Mouse (Mus musculus) forebrain, embryonic 12.5 days (tissue): ENCODE measurements around the gene Relch. TPM values are rescaled to one million over a fixed set of nuclear protein-coding genes. Genes with fewer than 3 reads are reported as not detected.
A peak's percentile ranks its signal among the peaks of the same experiment; 100 is the strongest.

Experiments
- ATAC-seq: fragments of 200-750 bp; cut with Nextera tagmentation; 2 replicates; pipeline ENCODE4 v1.8.0; 2017; ENCODE audit warnings: moderate TSS enrichment; ENCODE audit not compliant: low FRiP score
- H3K27ac ChIP-seq: fragments of 300-500 bp; sonication (generic); 2 replicates; pipeline ENCODE4 v1.5.1; 2016; ENCODE audit warnings: mild to moderate bottlenecking
- H3K27me3 ChIP-seq: fragments of 300-500 bp; sonication (generic); 2 replicates; pipeline ENCODE4 v1.6.1; 2016; ENCODE audit warnings: mild to moderate bottlenecking
- H3K36me3 ChIP-seq: fragments of 300-500 bp; sonication (generic); replicated peaks from 2 replicates; pipeline ENCODE4 v1.6.1; 2016; ENCODE audit warnings: mild to moderate bottlenecking
- H3K4me1 ChIP-seq: fragments of 300-500 bp; sonication (generic); 2 replicates; pipeline ENCODE4 v1.6.1; 2016
- H3K4me2 ChIP-seq: fragments of 300-500 bp; sonication (generic); 2 replicates; pipeline ENCODE4 v1.6.1; 2016; ENCODE audit warnings: mild to moderate bottlenecking, moderate library complexity
- H3K4me3 ChIP-seq: fragments of 300-500 bp; sonication (generic); replicated peaks from 2 replicates; pipeline ENCODE4 v1.5.1; 2016; ENCODE audit warnings: mild to moderate bottlenecking
- H3K9ac ChIP-seq: fragments of 300-500 bp; sonication (generic); 2 replicates; pipeline ENCODE4 v1.6.1; 2016; ENCODE audit warnings: mild to moderate bottlenecking
- H3K9me3 ChIP-seq: fragments of 300-500 bp; sonication (generic); 2 replicates; pipeline ENCODE4 v1.6.1; 2016
- WGBS: fragments of 180-500 bp; shearing (Covaris S2); methylation state at CpG from one replicate; pipeline ENCODE4 v1.1.7; 2016; 5-methylcytosine and 5-hydroxymethylcytosine counted together
- polyA plus RNA-seq: library from polyadenylated mRNA; unstranded; fragments of >200 nt; fragmentation: Nextera tagmentation; extraction: Ambion mirVana; gene quantifications from 2 replicates; pipeline ENCODE4 v1.2.1, GENCODE M21; 2016

The Relch gene
- polyA plus RNA-seq, 1 experiment from 2014 or later, result 39.8 TPM

DNA sequence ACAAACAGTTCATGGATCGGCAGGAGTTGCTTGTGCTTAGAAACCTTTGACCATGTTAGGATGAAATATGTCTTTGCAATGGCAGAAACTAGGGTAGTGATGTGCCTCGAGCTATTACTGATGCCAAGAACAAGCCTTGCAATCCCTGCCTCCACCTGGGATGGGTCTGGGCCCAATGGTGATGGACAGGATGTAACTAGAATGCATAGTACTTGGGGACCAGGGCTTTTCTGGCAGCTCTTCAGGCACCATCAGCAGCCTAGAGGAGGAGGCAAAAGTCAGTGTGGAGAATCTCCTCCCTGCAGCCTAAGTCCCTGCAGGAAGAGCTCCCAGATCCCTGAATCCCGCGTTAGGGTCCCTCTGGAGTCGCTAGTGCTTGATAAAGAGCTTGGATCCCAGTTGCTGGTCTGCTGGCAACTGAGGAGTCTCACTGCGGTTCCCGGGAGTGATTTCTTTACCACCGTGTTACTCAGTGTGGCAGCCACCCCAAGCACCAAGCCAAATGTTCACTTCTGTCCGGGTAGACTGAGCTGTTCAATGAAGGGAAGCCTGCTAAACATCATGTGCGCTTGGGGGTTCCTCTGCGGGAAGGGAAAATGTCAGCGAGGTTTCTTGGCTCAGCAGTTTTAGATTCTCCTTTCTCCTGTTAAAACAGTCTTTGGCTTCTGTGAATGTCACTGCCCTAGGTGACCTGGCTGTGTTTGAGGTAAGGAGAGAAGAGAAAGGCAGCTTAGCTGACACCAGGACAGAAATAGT is 117.9 kb downstream of the Relch start:
- WGBS, result 48% methylated on average over 12 of the region's 12 CpGs
- Histone ChIP-seq H3K4me2 (peak overlapping the region; percentile 96), H3K9me3 (no peaks in the 10 kb centered on the region), H3K27me3 (peaks cover 36% of the 10 kb centered on the region), H3K4me1 (peaks cover 11% of the 10 kb centered on the region), H3K36me3 (no peaks in the 10 kb centered on the region), H3K27ac (no peak overlapping the region), H3K4me3 (no peak overlapping the region; the same call in 1 of the 2 replicates), H3K9ac (no peak overlapping the region)
- no peak for ATAC-seq

DNA sequence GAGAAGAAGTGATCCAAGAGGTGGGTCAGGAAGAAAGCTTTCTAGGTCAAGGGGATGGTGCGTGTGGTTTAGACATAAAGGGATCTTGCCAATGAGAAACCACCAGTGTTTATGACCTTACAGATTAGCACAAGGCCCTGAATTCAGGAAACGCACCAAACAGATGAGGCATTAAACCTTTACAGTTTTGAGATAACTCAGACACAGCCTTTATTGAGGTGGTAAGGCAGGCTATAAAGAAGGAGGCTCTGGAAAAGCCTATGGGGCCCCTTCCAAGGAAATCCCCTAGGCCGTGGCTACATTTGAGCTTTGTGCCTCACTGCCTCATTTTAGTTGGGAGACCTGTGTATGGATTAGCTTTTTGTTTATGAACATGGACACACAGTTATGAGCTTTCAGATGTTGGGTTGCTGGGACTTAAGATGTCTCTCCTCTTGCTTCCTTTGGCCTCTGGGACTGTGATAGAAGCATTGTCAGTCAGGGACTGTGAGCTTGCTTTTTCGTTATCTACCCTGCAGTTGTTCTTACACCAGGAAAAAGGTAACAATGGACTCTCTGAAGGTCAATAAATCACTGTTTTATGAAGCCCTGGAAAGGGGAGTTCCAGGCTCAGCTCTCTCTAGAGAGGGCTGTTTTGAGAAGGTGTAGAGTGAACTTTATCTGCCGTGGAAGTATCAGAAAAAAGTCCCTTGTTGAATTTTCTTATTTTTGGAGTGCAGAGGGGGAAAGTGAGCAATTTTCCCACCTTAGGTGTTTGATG is 120.8 kb downstream of the Relch start:
- 79% methylated on average over 5 of the region's 5 CpGs for WGBS
- Histone ChIP-seq H3K27ac (no peak overlapping the region), H3K9me3 (no peaks in the 10 kb centered on the region), H3K4me1 (peaks cover 11% of the 10 kb centered on the region), H3K4me2 (no peak overlapping the region), H3K4me3 (no peak overlapping the region), H3K9ac (no peak overlapping the region), H3K36me3 (no peaks in the 10 kb centered on the region), H3K27me3 (peaks cover 30% of the 10 kb centered on the region)
- ATAC-seq, result no peak

DNA sequence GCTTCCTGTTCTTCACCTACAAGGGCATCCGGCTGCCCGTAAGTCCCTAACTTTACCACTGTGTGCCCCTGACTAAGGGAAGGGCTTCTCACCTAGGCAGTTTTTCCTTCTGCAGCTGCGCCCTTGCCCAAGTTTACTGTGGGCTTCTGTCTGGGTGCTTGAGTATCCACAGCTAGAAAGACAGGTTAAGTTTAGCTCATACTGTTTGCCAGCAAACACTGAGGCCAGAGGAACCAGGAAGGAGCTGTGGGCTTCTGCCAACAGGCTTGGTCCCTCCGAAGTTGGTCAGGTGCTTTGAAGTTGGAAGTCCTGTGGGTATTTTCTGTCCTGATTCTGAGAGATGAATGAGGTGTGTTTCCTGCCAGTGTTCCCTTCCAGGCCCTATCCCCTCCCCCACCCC is 121.5 kb downstream of the Relch start:
- ATAC-seq, result no peak
- H3K27ac ChIP-seq, result no peak overlapping the region
- H3K4me1 ChIP-seq, result peaks cover 10% of the 10 kb centered on the region
- H3K36me3 ChIP-seq, result no peaks in the 10 kb centered on the region
- H3K4me3 ChIP-seq, result no peak overlapping the region
- WGBS, result 83% methylated on average over 4 of the region's 4 CpGs
- no peaks in the 10 kb centered on the region for H3K9me3 ChIP-seq
- H3K27me3 ChIP-seq, result peaks cover 25% of the 10 kb centered on the region
- no peak overlapping the region for H3K4me2 ChIP-seq
- H3K9ac ChIP-seq, result no peak overlapping the region

DNA sequence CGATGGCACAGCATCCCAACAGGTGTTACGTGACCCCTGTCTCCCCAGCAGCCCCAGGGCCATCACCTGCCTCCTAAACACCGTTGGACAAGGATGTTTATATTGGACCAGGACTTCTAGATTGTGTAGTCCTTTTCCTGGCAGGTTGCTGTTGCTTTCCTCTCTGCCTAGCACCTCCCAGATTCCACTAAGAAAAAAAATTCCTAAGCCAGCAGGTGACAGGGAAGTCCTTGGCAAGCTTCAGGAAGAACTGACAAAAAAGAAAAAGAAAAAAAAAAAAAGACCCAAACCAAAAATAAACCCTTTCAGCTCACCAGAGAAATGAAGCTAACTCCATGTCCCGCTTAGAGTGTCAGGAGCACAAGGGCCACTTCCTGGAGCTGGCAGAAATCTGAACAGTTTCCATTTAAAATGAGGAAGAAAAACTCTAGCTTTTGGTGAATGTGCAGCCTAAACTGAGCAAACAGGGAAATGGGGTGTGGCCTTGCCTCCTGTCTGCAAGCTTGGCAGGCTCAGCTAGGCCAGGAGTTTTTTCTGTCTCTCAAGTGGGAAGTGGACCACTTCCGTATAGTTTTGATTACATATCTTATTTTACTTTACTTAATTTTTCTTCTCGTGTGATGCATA is 123.2 kb downstream of the Relch start:
- H3K9me3 ChIP-seq, result no peaks in the 10 kb centered on the region
- WGBS, result 78% methylated on average over 6 of the region's 6 CpGs
- H3K9ac ChIP-seq, result no peak overlapping the region
- no peaks in the 10 kb centered on the region for H3K36me3 ChIP-seq
- H3K4me2 ChIP-seq, result no peak overlapping the region
- no peaks in the 10 kb centered on the region for H3K4me1 ChIP-seq
- H3K27ac ChIP-seq, result no peak overlapping the region
- H3K4me3 ChIP-seq, result no peak overlapping the region
- ATAC-seq, result no peak
- H3K27me3 ChIP-seq, result peaks cover 8% of the 10 kb centered on the region

DNA sequence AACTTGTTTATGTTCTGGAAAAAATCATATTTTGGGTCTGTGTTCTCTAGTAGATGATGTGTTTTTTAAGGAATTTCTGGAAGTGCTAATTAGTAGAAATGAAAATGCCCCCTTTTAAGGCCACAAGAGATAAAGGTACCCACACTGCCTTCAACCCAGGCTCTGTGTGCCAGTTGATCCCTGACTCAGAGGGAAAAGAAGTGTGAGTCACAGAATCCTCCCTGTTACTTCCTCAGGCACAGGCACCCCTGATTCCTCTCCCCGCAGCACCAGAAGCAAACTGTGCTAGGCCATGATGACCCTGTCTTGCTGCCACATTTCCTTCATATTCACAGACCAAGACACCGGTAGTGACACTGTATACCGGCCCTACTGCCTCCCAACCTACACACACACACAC is 126.4 kb downstream of the Relch start:
- Histone ChIP-seq H3K4me3 (no peak overlapping the region), H3K36me3 (no peaks in the 10 kb centered on the region), H3K9me3 (no peaks in the 10 kb centered on the region), H3K4me2 (no peak overlapping the region), H3K9ac (no peak overlapping the region), H3K27ac (no peak overlapping the region), H3K4me1 (no peaks in the 10 kb centered on the region), H3K27me3 (no peaks in the 10 kb centered on the region)
- ATAC-seq, result no peak
- WGBS, result 92% methylated on average over 3 of the region's 3 CpGs

DNA sequence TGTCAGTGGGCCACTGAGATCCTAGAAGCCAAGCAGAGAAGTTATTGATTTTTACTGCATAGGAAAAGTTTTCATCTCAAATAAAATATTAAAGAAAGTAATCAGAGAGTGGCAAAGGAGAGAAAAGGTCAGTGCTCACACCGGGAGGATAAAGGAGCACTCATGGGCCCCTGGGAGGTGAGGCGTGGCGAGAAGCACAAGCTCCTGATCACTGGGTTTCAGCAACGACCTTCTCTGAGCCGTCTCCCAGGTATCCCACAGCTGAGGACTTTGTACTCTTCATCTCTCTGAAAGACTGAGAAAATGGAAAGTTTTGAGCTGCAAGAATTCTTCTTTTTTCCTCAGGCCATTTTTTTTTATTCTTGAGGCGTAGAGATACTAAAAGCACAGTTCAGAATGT is 131.0 kb downstream of the Relch start:
- 88% methylated on average over 6 of the region's 6 CpGs for WGBS
- Histone ChIP-seq H3K4me1 (no peaks in the 10 kb centered on the region), H3K9ac (no peak overlapping the region), H3K36me3 (no peaks in the 10 kb centered on the region), H3K4me2 (no peak overlapping the region), H3K27me3 (no peaks in the 10 kb centered on the region), H3K9me3 (no peaks in the 10 kb centered on the region), H3K4me3 (no peak overlapping the region), H3K27ac (no peak overlapping the region)
- ATAC-seq, result no peak

DNA sequence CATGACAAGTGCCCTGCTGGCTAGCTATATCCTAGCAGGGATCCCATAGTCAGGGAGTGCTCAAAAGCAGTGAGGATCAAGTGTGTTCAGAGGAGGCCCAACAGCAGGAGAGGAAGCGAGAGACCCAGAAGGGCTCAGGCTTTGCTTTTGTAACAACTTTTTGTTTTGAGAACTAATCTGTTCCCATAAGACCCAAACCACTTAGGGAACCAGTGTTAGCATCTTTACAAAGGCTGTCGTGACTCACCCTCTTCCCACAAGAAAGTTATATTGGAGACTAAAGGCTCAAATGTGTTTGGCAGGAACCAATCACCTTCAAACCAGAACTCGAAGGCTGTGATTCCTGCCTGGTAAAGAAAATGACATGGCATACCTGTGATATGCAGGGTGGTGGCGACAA is 132.0 kb downstream of the Relch start:
- H3K4me2 ChIP-seq, result no peak overlapping the region
- H3K4me1 ChIP-seq, result no peaks in the 10 kb centered on the region
- no peak overlapping the region for H3K4me3 ChIP-seq
- H3K27me3 ChIP-seq, result no peaks in the 10 kb centered on the region
- no peak overlapping the region for H3K27ac ChIP-seq
- H3K9ac ChIP-seq, result no peak overlapping the region
- H3K9me3 ChIP-seq, result no peaks in the 10 kb centered on the region
- no peaks in the 10 kb centered on the region for H3K36me3 ChIP-seq
- WGBS, result 85% methylated on average over 4 of the region's 4 CpGs
- ATAC-seq, result no peak

DNA sequence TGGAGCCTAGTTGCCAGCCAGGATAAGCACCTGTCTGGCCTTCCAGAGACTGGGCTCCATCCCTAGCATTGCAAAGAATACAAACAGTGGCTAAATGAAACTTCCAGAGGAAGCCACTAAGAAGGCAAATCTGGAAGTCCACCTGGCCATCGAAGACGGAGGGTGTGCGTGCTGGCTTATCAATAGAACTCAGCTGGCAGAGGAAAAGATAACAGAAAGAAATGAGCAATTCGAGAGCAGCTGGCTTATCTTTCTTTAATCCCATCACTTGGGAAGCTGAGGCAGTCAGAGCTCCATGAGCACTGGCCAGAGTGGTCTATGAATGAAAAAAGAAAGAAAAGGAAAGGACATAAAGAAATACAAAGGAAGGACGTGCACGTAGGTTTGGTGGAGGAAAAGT is 136.9 kb downstream of the Relch start:
- H3K36me3 ChIP-seq, result no peaks in the 10 kb centered on the region
- no peak overlapping the region for H3K4me3 ChIP-seq
- WGBS, result 85% methylated on average over 6 of the region's 6 CpGs
- no peaks in the 10 kb centered on the region for H3K4me1 ChIP-seq
- H3K27ac ChIP-seq, result no peak overlapping the region
- H3K4me2 ChIP-seq, result no peak overlapping the region
- H3K9me3 ChIP-seq, result no peaks in the 10 kb centered on the region
- H3K27me3 ChIP-seq, result no peaks in the 10 kb centered on the region
- no peak for ATAC-seq
- no peak overlapping the region for H3K9ac ChIP-seq

DNA sequence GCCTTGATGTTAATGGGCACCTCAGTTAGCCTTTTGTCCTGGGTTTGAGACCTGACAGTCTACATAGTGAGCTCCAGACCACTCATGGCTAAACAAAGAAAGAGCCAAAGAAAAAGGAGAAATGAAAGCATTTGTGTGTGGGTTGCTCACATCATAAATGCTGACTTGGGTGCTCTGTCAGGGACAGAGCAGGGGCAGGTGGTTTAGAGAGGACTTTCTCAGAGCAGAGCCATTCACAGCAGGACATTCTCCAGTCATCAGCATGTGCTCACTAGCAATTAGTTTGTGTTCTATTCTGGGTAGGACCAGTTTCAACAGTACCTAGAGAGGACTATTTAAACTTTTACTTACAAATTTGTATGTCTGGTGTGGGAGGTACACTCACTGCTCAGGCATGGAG is 137.6 kb downstream of the Relch start:
- Histone ChIP-seq H3K27me3 (no peaks in the 10 kb centered on the region), H3K36me3 (no peaks in the 10 kb centered on the region), H3K4me3 (no peak overlapping the region), H3K4me2 (no peak overlapping the region), H3K9me3 (no peaks in the 10 kb centered on the region), H3K9ac (no peak overlapping the region), H3K4me1 (no peaks in the 10 kb centered on the region), H3K27ac (no peak overlapping the region)
- no peak for ATAC-seq

DNA sequence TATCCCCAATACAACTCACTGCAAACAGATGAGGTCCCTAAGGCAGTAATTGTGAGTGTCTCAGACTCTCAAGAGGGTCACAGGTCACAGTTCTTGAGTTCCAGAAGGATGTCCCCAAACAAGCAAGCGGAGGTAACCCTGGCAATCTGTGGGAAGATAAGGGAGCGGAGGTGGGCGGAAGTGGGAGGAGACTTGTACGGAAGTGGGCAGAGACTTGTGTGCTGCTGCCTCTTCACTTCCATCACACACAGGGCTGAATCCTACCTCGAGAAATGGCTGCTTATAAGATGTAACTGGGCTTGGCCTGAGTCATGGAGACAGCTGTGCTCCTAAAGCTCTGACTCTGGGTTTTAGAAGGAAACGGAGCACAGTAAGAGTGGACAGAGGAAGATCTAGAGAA is 139.3 kb downstream of the Relch start:
- ATAC-seq, result no peak
- WGBS, result 81% methylated on average over 6 of the region's 6 CpGs

DNA sequence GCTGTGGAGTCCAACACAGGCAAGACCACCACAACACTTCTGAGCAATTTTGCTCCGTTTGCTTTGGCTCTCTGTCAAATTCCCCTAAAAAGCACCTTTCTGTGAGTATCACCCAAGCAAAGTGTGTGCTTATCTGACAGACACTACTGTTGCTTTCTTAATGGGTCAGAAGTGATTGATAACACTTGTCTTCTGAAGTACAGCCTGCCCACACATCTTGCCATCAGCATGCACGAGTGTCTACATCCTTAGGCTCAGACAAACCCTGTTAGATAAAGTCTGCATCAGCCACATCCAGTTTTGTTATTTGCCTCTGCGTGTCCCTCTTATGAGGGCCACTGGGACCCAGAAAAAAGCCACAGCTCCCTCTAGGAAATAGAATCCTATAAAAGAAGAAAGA is 140.6 kb downstream of the Relch start:
- no peaks in the 10 kb centered on the region for H3K36me3 ChIP-seq
- no peak overlapping the region for H3K27ac ChIP-seq
- ATAC-seq, result no peak
- H3K9me3 ChIP-seq, result no peaks in the 10 kb centered on the region
- no peak overlapping the region for H3K4me2 ChIP-seq
- H3K27me3 ChIP-seq, result no peaks in the 10 kb centered on the region
- WGBS, result 89% methylated on average over 3 of the region's 3 CpGs
- H3K9ac ChIP-seq, result no peak overlapping the region
- H3K4me1 ChIP-seq, result no peaks in the 10 kb centered on the region
- no peak overlapping the region for H3K4me3 ChIP-seq

More for the DNA sequence above, 139.3 kb downstream of the Relch start:
- Histone ChIP-seq H3K4me1 (no peaks in the 10 kb centered on the region), H3K27me3 (no peaks in the 10 kb centered on the region), H3K9me3 (no peaks in the 10 kb centered on the region), H3K36me3 (no peaks in the 10 kb centered on the region), H3K4me2 (no peak overlapping the region), H3K9ac (no peak overlapping the region), H3K27ac (no peak overlapping the region), H3K4me3 (no peak overlapping the region)
